Mouse (Mus musculus) ES-Bruce4 (cell line): ENCODE measurements at regions not wholly inside any gene's neighbourhood (a gene's known extent, or its start where the extent isn't known, plus 50 kb on each side); places are given as distances from the start of the nearest gene placed in this dataset.

ENCODE experiments used
- H3K27ac ChIP-seq: 2 replicates; pipeline ENCODE4 v1.5.1; 2012; ENCODE audit warnings: low read length, inconsistent platforms; ENCODE audit not compliant: insufficient read depth
- H3K27me3 ChIP-seq: 2 replicates; pipeline ENCODE4 v1.6.1; 2012; ENCODE audit warnings: mild to moderate bottlenecking, low read length, inconsistent platforms; ENCODE audit not compliant: control insufficient read depth, poor library complexity, insufficient read depth, severe bottlenecking
- H3K36me3 ChIP-seq: 2 replicates; pipeline ENCODE4 v1.6.1; 2012; ENCODE audit warnings: inconsistent platforms, mild to moderate bottlenecking, low read length, moderate library complexity; ENCODE audit not compliant: control insufficient read depth, poor library complexity, insufficient read depth, severe bottlenecking
- H3K4me1 ChIP-seq: one replicate; pipeline ENCODE4 v1.8.1; 2011; ENCODE audit warnings: low read length; ENCODE audit not compliant: control insufficient read depth, insufficient read depth
- H3K4me3 ChIP-seq: 2 replicates; pipeline ENCODE4 v1.5.1; 2011; ENCODE audit warnings: low read depth, mild to moderate bottlenecking, low read length
- H3K9ac ChIP-seq: 2 replicates; pipeline ENCODE4 v1.6.1; 2012; ENCODE audit warnings: low read depth, mild to moderate bottlenecking, inconsistent platforms; ENCODE audit not compliant: poor library complexity, severe bottlenecking
- H3K9me3 ChIP-seq: replicated peaks from 2 replicates; pipeline ENCODE4 v1.6.1; 2012; ENCODE audit warnings: mild to moderate bottlenecking, low read length, inconsistent platforms; ENCODE audit not compliant: control insufficient read depth, poor library complexity, insufficient read depth, severe bottlenecking
- CTCF ChIP-seq: IDR thresholded peaks from one replicate; pipeline ENCODE4 v1.8.1; 2011; ENCODE audit warnings: low read depth, low read length
- EP300 ChIP-seq: IDR thresholded peaks from 2 replicates; pipeline ENCODE4 v1.6.1; 2011; ENCODE audit warnings: low read depth, low read length; ENCODE audit not compliant: insufficient read depth
- POLR2A ChIP-seq: IDR thresholded peaks from one replicate; pipeline ENCODE4 v1.8.1; 2011; ENCODE audit warnings: low read length; ENCODE audit not compliant: insufficient read depth

- no peaks in the 10 kb centered on the region for H3K9me3 ChIP-seq
- H3K36me3 ChIP-seq, result no peaks in the 10 kb centered on the region
- no peak overlapping the region for H3K27ac ChIP-seq
- TF ChIP-seq EP300, result no peak
- no peak for TF ChIP-seq POLR2A
- TF ChIP-seq CTCF, result no peak
- no peaks in the 10 kb centered on the region for H3K27me3 ChIP-seq
- no peak overlapping the region for H3K4me3 ChIP-seq
- no peaks in the 10 kb centered on the region for H3K4me1 ChIP-seq
- no peak overlapping the region for H3K9ac ChIP-seq
These were observed 232.9 kb downstream of the 9330182O14Rik start for GRCm38 (mm10) chr15:40367026-40367425.

GRCm38 (mm10) chr15:40368746-40369145, 234.6 kb downstream of the 9330182O14Rik start:
- no peak overlapping the region for H3K27ac ChIP-seq
- TF ChIP-seq CTCF (no peak), EP300 (no peak), POLR2A (no peak)
- H3K27me3 ChIP-seq, result no peaks in the 10 kb centered on the region
- H3K9ac ChIP-seq, result no peak overlapping the region
- H3K4me3 ChIP-seq, result no peak overlapping the region
- H3K4me1 ChIP-seq, result no peaks in the 10 kb centered on the region
- H3K9me3 ChIP-seq, result no peaks in the 10 kb centered on the region
- H3K36me3 ChIP-seq, result no peaks in the 10 kb centered on the region

GRCm38 (mm10) chr15:40371486-40371885, 237.3 kb downstream of the 9330182O14Rik start:
- Histone ChIP-seq H3K27me3 (no peaks in the 10 kb centered on the region), H3K4me1 (no peaks in the 10 kb centered on the region), H3K27ac (no peak overlapping the region), H3K36me3 (no peaks in the 10 kb centered on the region), H3K4me3 (no peak overlapping the region), H3K9me3 (no peaks in the 10 kb centered on the region), H3K9ac (no peak overlapping the region)
- no peak for TF ChIP-seq EP300
- TF ChIP-seq CTCF, result no peak
- no peak for TF ChIP-seq POLR2A

DNA sequence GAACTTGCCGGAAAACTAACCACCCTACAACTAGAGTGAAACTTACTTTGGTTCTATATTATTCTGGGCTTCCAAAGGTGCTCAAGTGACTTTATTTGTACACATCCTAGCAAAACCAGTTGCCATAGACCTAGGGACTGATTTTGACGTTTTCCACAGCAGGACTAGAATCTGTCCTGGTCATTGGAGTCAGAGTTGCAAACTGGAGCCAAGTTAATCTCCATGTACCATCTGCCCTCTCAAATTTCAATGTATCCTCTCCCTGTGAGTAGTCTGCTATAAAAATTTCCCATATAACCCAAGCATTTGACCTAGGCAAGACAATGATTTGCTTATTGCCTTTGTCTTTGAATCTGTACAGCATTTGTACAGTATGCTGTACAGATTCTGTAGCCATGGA, 252.4 kb downstream of the 9330182O14Rik start:
- H3K36me3 ChIP-seq, result no peaks in the 10 kb centered on the region
- H3K4me3 ChIP-seq, result no peak overlapping the region
- no peaks in the 10 kb centered on the region for H3K4me1 ChIP-seq
- H3K27ac ChIP-seq, result no peak overlapping the region
- no peak for TF ChIP-seq POLR2A
- no peak for TF ChIP-seq CTCF
- no peak for TF ChIP-seq EP300
- no peaks in the 10 kb centered on the region; the same call in 1 of the 2 replicates for H3K27me3 ChIP-seq
- no peaks in the 10 kb centered on the region for H3K9me3 ChIP-seq
- no peak overlapping the region for H3K9ac ChIP-seq

GRCm38 (mm10) chr15:40387746-40388145, 253.6 kb downstream of the 9330182O14Rik start:
- no peaks in the 10 kb centered on the region; the same call in 1 of the 2 replicates for H3K27me3 ChIP-seq
- H3K9me3 ChIP-seq, result no peaks in the 10 kb centered on the region
- no peak overlapping the region for H3K27ac ChIP-seq
- TF ChIP-seq EP300, result no peak
- no peak for TF ChIP-seq CTCF
- TF ChIP-seq POLR2A, result no peak
- H3K36me3 ChIP-seq, result no peaks in the 10 kb centered on the region
- no peak overlapping the region for H3K9ac ChIP-seq
- no peaks in the 10 kb centered on the region for H3K4me1 ChIP-seq
- H3K4me3 ChIP-seq, result no peak overlapping the region

GRCm38 (mm10) chr15:40388806-40389205, 254.6 kb downstream of the 9330182O14Rik start:
- Histone ChIP-seq H3K9me3 (no peaks in the 10 kb centered on the region), H3K36me3 (no peaks in the 10 kb centered on the region), H3K4me1 (no peaks in the 10 kb centered on the region), H3K9ac (no peak overlapping the region), H3K27me3 (no peaks in the 10 kb centered on the region; the same call in 1 of the 2 replicates), H3K4me3 (no peak overlapping the region), H3K27ac (no peak overlapping the region)
- TF ChIP-seq CTCF (no peak), EP300 (no peak), POLR2A (no peak)
